Mouse (Mus musculus) brain, embryonic 18.5 days (tissue): ENCODE measurements around the gene Lrrc34.

ENCODE experiments used
- DNase-seq: peaks from one replicate; pipeline ENCODE4 v3.0.0-alpha.2; 2012; ENCODE audit warnings: low read depth, low spot score

The Lrrc34 gene

DNA sequence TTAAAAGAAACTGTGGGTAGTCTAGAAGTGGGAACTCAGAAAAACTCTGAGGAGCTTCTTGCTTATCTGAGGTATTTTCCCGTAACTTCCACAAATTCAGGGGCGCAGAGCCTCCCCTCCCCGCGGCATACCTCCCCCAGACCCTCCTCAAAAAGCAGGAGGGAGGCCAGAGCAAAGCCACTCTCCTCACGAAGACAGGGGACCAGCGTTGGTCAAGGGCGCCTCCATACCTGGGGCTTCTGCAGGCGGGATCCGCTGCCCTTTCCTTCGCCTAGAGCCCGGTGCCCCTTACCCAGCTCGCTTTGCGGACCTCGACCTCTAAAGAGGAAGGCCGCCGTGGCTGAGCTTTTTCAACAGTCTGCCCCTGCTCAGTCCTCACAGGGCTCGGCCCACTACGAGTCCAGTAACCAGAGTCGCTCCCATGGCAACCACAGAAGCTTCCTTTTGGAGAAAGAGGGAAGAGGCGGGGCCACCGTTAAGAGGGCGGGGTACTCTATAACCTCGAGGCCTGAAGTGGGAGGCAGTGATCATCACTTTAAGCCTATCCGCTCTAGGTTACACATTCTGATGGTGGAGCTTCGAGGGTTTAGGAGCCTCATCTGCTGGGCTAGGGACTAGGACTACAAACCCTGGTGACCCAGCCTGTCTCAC lies at the start of gene Lrrc34:
Lrrc34 (minus strand) TSS at position 430 of the 651 bp plus-strand sequence.
- no peak for DNase-seq

DNA sequence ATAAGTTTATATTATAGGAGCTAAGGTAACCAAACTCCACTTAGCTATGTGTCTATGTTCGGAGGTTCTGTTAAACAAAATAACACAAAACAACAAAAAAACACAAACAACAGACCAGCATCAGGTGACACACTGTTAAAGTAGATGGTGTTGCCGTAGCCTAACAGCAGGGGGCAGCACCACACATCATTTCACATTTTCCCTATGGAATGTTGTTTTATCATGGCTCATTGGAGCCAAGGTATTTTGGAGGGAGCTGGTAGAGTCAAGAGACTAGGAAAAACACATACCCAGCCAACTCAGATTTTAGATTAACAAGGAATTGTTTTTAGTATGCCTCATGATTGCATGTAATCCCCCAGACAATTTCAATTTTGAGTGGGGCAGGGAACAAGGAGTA lies 48.7 kb upstream of the Lrrc34 start:
- DNase-seq = no peak

DNA sequence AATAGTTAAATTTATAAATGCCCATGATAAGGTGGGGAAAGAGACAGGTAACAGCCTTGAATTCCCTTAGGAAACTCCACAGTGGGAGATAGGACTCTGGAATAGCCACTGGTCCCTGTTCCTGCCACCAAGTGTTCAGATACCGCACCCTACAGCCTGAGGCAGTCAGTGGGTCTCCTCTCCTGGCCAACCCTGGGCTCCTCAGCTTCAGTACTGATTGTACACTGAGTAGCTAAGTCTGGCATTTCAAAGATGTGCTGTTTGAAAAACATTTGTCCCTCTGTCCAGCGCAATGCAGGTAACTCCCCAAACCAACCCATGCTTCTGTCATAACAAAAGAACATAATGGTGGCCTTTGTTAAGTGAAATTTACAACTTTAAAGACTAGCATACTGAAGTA lies 48.0 kb upstream of the Lrrc34 start:
- no peak for DNase-seq

DNA sequence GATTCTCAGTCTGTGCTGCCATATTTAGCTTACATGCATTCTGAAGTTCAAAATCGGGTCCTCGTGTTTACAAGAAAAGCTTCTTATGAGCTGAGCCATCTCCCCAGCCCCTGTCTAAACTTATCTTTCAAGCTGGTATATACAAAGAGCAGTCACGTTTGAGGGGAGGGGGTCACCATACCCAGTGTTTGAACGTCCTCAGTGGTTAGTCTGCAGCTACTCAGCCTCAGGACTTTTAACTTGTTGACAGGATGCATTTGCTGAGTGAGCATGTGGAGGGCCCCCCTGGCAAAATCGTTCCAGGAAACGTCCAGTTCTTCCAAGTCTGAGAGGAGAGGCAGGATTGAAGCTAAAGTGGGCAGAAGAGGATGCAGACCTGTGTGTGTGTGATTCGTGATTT lies 43.3 kb upstream of the Lrrc34 start:
- DNase-seq = no peak

DNA sequence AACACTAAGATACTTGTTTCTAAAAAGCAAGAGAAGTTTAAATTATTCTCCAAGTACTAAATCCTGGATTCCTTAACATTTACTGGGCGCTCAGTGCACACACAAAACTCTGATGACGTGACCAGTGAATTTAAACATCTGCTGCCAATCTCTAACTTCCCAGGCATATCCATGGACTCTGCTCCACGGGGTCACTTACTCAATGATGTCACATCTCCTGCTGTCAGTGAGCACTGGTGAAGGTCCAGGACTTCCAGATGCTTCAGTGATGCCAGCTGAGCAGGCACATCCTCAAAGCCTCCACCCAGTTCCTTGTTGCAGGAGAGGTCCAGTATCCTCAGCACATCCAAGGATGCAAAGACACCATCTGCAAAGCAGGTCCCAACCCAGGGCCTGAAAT lies 39.5 kb upstream of the Lrrc34 start:
- no peak for DNase-seq

DNA sequence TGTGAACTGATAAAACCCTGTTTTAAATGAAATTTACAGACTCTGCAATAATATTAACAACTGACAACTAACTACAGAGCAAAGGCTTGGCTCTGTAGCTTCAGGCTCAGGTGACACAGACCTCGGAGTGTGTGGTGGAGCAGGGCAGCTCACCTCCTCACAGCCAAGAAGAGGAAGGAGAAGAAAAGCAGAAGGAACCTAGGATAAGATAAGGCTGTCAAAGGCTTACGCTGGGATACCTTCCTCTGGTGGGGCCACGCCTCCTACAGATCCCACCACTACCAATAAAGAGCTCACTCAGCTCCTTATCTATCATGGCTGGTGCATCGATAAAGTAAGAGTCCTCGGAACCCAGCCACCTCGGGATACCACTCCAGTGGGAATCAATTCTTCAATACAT lies 35.5 kb upstream of the Lrrc34 start:
- no peak for DNase-seq

DNA sequence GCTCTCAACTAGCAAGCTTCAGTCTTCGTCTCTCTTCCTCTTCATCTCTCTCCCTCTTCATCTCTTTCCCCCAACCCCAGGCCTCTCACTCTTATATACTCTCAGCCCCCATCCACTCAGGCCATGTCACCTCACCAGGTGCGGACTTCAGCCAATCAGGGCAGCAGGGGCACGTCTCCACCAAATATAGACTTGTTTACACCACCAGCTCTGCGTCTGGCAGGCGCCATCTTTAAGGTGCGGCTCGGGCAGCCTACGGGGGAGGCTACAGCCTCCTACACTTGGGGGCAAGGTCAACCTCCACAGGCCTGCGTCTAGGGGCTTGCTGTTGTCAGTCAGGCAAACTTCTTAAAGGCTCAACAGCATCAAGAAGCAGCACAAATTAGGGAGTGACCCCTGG lies 10.8 kb upstream of the Lrrc34 start:
- no peak for DNase-seq

DNA sequence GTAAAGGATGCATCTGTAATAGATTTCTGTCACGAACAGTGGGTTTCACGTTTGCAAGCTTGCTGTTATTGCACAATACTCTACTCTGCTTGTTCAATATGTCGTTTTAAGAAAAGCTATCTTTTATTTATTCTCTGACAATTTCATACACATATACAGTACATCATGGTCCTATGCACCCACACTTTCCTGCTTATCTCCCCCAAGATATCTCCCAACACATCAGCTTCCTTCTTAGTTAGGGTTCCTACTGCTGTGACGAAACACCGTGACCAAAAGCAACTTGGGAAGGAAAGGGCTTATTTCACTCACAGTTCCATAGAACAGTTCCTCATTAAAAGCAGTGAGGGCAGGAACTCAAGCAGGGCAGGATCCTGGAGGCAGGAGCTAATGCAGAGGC lies 8.3 kb upstream of the Lrrc34 start:
- DNase-seq = no peak

DNA sequence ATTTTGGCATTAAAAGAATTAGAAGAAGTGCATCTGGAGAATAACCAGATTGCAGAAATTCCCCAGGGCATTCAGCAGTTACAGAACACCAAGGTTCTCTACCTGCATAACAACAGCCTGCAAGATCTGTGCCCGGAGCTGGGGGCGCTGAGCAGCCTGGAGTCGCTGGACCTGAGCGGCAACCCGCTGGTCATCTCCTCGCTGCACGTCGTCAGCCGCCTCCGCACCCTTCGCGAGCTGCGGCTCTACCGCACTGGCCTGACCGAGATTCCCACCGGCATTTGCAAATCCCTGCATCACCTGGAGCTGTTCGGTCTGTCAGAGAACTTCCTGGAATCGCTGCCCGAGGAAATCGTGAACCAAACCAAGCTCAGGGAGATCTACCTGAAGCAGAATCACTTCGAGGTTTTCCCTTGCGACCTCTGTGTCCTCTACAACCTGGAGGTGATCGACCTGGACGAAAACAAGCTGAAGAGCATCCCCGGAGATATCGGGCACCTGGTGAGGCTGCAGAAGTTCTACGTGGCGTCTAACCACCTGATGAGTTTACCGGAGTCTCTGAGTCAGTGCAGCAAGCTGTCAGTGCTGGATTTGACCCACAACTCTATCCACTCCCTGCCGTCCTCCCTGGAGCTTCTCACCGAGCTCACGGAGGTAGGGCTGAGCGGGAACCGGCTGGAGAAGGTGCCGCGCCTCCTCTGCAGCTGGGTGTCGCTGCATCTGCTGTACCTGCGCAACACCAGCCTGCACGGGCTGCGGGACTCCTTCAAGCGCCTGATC lies 2.6 kb upstream of the Lrrc34 start:
- DNase-seq = no peak

DNA sequence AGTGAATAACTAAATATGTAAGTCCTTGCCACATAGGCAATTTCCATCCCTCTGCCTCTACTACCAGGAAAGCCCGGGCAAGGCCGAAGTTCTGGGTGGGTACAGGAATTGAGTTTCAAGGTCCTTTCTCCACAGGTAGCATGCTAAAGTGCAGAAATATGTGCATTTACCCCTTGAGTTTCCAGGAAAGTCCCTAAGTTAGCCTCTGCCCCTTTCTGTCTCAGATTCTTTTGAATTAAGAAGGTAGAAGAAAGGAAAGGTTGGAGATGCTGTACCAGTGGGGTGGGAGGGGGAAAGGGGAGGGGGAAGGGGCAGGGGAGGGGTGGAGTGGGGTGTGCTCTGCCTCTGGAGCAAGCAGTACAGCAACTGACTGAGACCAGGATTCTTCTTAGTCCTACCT lies 797 bp upstream of the Lrrc34 start:
- DNase-seq = no peak

DNA sequence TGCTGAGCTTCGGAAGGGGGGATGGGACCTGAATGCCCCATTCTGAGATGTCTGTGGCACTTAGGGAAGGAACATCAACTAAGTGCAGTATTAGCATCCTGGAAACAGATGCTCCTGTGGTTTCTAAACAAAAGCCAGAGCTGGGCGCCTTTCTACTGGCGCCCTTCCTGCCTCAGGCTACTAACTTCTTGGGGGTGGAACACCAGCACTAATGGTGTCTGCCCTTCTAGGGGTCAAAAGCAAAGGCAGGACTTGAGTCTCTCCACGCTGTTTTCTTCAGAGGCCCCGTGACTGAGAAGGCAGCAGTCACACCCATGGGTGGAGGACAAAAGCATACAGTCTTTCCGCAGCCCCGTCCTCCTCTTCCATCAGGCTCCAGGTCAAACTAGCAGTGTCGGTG lies 908 bp downstream of the Lrrc34 start:
- no peak for DNase-seq

DNA sequence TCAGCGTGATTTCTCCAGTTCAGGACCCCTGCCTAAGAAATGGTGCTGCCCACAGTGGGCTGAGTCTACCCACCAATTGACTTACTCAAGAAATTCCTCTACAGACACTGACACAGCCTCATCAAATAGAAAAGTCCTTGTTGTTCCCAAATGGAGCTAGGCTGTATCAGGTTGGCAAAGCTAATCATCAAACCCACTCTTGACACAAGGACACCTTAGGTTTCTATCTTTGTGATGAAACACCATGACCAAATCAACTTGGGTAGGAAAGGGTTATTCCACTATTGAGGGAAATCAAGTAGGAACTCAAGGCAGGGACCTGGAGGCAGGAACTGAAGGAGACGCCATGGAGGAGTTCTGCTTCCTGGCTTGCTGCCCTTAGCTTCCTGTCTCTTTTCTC lies 3.5 kb downstream of the Lrrc34 start, which contains the start of gene Lrriq4:
Lrriq4 (plus strand) TSS at position 301 of the 400 bp plus-strand sequence.
- no peak for DNase-seq

DNA sequence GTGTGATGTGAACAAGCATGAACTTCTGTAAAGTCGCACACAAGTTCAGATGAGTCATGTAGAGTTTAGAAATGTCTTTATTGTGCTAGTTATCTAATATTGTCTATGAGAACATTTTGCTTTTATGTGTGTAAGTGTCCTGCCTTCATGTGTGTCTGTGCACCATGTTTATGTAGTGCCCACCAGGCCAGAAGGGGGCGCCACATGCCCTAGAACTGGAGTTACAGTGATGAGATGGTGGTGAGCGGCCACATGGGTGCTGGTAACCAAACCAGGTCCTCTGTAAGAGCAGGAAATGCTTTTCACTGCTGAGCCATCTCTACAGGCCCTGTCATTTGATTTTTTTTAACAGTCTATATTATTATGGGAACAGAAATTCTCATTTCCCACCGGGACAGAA lies 12.0 kb downstream of the Lrrc34 start:
- no peak for DNase-seq

DNA sequence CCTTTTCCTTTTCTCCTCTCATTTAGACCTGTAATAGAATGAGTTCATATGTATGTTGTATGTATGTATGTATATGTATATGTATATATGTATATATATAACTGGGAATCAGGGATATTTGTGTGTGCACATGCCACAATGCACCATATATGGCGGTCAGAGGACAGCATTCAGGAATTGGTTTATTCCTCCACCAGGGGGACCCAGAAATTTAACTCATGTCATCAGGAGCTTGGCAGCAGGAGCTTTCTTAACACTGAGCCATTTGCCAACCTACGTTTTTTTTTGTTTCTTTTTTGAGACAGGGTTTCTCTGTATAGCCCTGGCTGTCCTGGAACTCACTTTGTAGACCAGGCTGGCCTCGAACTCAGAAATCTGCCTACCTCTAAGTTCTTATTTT lies 14.0 kb downstream of the Lrrc34 start:
- DNase-seq = no peak

DNA sequence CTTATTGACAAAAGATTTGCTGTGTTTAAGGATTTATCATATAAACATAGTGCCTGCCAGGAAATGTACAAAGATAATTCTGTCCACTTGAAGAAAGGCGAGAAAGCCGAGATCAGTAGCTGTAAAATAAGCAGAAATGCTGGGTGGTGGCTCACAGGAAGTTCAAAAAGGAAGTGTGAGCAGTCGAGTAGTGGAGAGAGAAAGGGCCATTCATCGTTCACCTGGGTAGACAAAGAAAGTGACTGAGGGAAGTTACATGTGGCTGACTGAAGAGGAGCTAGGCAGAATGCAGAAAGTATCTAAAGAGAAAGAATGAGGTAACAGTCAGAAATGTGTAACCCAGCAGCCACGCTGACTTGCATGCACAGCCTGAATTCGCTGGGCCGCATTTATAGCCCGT lies 27.5 kb downstream of the Lrrc34 start:
- no peak for DNase-seq

DNA sequence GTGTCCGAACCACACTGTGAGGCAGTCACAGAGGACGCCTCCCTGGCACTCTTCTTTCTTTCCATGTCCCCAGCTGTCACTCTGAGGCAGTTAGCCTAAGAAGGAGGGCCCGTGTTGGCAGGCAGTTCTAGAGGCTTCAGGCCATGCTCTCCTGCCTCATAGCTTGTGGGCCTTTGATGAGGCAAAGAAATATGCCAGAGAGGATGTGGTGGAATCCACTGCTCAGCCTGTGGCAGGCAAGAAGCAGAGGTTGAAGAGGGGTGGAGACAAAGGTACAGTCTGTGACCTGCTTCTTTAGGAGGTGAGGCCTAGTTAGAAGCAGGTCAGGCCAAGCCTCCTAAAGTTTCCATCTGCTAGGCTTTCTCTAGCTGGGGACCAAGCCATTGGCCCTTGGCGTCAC lies 36.7 kb downstream of the Lrrc34 start:
- no peak for DNase-seq

DNA sequence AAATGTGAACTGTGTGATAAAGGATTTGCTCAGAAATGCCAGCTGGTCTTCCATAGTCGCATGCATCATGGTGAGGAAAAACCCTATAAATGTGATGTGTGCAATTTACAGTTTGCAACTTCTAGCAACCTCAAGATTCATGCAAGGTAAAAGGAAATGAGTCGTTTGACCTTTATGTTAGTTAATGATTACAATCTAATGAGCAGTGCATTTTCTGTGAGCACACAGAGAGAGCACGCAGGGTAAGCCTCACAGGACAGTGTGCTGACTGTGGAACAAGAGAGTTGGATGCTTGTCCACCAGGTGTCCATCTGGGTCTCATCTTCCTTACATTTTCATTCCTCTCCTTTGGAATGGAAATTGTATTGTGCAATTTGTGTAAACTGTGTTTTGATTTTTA lies 38.7 kb downstream of the Lrrc34 start:
- no peak for DNase-seq

DNA sequence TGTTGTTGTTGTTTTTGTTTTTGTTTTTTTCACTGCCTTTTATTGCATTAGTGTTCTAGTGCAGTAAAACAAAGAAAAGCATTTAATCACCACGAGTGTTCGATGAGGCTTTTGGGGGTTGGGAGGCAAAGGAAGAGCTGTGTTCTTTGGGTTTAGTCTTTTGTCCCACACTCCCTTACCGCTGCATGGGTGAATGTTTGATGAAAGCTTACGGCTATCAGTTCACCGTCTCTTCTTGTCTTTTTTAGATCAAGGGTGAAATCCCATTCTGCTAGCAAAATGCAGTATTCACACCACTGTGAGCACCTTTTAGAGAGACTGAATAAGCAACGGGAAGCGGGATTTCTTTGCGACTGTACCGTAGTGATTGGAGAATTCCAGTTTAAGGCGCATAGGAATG lies 44.4 kb downstream of the Lrrc34 start:
- no peak for DNase-seq

DNA sequence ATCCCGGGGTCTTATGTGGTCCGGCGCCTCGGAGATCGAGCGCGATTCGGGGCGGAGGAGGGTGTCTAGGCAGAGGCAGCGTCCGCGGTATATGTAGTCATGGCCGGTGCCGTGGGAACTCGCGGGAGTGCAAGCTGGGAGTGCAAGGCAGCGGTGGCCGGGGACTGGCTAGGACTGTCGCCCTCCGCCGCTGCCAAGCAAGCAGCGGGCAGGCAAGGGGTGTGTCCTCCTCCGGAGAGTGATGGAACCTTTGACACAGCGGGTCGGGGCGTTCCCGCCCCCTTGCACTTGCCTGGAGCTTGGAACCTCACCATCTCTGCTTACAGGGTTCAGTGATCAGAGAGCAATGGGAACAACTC lies 45.0 kb downstream of the Lrrc34 start:
- DNase-seq = no peak

DNA sequence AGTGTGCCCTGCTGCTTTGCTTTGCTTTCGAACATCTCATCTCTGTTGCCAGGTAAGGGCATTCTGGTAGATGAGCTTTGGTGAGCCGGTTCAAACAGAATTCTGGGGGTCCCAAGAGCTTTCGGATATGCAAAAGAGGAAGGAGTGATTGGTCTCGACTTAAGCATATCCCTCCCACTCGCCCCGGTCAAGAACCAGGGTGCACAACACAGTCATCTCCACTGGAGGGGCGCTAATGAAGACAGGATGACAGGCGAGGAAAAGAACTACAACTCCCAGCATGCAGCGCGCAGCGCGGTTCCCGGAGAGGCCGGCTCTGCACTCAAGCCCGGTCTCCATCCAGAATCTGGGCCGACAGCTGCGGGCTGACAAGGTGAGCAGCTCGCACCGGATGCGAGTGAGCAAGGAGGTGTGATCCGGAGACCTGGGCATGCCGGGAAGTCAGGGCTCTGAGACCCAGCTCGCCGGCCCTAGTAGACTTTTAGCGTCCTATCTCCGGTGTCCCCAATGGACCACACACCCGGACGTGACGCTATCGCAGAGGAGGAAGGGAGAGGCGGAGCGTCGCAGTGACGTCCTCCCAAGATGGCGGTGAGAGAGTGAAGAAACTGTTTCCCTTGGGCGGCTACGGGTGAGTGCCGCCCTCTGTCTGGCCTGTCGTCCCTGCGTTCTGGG lies 45.5 kb downstream of the Lrrc34 start, which contains the start of gene Mynn:
Mynn (plus strand) TSS at position 1 of the 675 bp plus-strand sequence.
- DNase-seq = peak; percentile 94

DNA sequence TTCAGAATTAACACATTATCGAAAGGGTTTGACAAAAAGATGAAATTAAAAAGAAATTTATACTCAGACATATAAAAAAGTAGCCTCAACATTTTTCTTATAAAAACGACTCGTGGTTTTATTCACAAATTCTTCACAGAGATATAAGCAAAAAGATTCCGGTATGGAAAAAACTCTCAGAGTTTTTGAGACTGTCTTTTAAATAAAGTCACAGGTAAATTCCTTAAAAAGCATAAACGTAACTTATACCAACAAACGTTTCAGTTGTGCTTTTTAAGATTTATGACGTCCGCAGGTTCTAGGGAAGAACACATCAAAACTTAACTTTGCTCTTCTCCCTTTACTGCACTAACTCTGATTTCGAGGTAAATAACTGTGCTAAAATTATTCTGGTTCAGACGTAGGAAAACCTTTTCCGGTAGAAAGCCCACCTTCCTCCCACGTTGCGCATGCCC lies 46.0 kb downstream of the Lrrc34 start:
- DNase-seq = no peak

DNA sequence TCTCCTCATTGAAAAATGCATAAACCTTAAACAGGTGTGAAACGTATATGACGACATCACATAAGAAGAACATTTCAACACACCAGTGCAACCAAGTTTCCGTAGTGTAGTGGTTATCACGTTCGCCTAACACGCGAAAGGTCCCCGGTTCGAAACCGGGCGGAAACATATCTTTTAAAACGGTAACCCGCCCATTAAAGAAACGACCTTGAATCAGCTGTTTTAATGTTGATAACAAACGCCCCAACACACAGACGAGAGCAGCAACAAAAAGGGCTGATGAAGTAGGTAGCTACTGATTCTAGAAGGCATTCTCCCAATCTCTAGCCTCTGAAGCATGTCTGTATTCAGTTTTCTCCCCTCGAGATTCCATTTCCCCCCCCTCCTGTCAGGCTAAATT lies 46.5 kb downstream of the Lrrc34 start:
- DNase-seq = peak; percentile 57

DNA sequence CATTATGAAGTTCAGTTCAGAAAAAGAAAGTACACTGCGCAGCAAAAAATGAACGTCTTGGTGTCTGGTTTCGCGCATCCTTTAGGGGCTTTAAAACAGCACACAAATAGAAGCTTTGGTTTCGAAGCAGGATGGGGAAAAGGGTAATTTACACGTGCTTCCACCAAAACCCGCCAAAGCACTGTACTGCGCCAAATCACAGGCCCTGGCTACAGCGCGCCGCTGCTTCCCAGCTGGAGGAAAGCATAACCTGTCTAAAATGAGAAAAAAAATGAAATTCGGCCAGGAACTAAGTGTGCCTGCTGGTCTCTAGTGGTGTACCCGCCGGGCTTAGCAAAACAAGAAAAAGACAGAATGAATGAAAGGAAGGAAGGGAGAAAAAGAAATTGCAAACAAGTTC lies 47.0 kb downstream of the Lrrc34 start:
- DNase-seq = no peak
